In genomic region chr11:32625677-32626076, GRCm38 (mm10) we compare ENCODE assay signal across 9 mouse cellular contexts. TPM values are rescaled to one million over a fixed set of nuclear protein-coding genes. Genes with fewer than 3 reads are reported as not detected.
A peak's percentile ranks its signal among the peaks of the same experiment; 100 is the strongest.
DNase-seq lines count a peak whose midpoint lies in the region; ATAC-seq lines count a peak whose summit lies in the region.
"Had no signal": no experiment of that assay in that cellular context is flagged by ENCODE, and none has a peak within 500 bp of the region (broad histone marks: within the 10 kb centered on the region; RNA-seq: fewer than 3 reads in every experiment).

No protein-coding gene starts in this region.

- WGBS in intestine, embryonic 16.5 days = 61% methylated on average over 1 of the region's 1 CpGs
- WGBS in intestine, embryonic 15.5 days = 50% methylated on average over 1 of the region's 1 CpGs
- 44% methylated on average over 1 of the region's 1 CpGs for WGBS in liver, embryonic 12.5 days (ENCODE audit: insufficient replicate concordance)

- no peak overlapping the region for H3K9ac ChIP-seq in intestine, embryonic 16.5 days (ENCODE audit: low read depth, low read length)
- no peak overlapping the region for H3K9ac ChIP-seq in intestine, embryonic 15.5 days
- H3K9ac ChIP-seq in liver, embryonic 12.5 days = no peak overlapping the region
- H3K9ac ChIP-seq: hindbrain, embryonic 15.5 days had no signal

- H3K9me3 ChIP-seq in intestine, embryonic 16.5 days (ENCODE audit: control insufficient read depth, low read length) = no peaks in the 10 kb centered on the region
- H3K9me3 ChIP-seq in intestine, embryonic 15.5 days = no peaks in the 10 kb centered on the region
- no peaks in the 10 kb centered on the region for H3K9me3 ChIP-seq in liver, embryonic 12.5 days (replicated peaks)
- H3K9me3 ChIP-seq: hindbrain, embryonic 15.5 days had no signal

- H3K4me1 ChIP-seq in intestine, embryonic 16.5 days (ENCODE audit: control insufficient read depth, insufficient read depth, low read length) = no peaks in the 10 kb centered on the region
- H3K4me1 ChIP-seq in intestine, embryonic 15.5 days (replicated peaks) = 0 out of 2 replicates have a peak, but pooled peaks cover 2% of the 10 kb centered on the region
- H3K4me1 ChIP-seq in liver, embryonic 12.5 days = no peaks in the 10 kb centered on the region

- H3K36me3 ChIP-seq in intestine, embryonic 16.5 days (ENCODE audit: control insufficient read depth, insufficient read depth, low read length) = no peaks in the 10 kb centered on the region
- H3K36me3 ChIP-seq in intestine, embryonic 15.5 days = no peaks in the 10 kb centered on the region
- peaks cover 11% of the 10 kb centered on the region for H3K36me3 ChIP-seq in liver, embryonic 12.5 days
- H3K36me3 ChIP-seq: hindbrain, embryonic 15.5 days had no signal

- peak; percentile 86 for DNase-seq in NIH3T3 (ENCODE audit: low read depth)
- DNase-seq in cerebellum, postnatal 36 days = peak; percentile 69 to 74
- DNase-seq in heart, postnatal 36 days = peak; percentile 68
- peak; percentile 57 to 65 for DNase-seq in right cerebral cortex, adult 2 months (ENCODE audit: low spot score in 2 of 2)

- ATAC-seq in intestine, embryonic 16.5 days = peak; percentile 50; the same call in 1 of the 2 replicates
- ATAC-seq in intestine, embryonic 15.5 days = no peak
- ATAC-seq in liver, embryonic 12.5 days = peak; percentile 66; the same call in 1 of the 2 replicates
- no peak for ATAC-seq in erythroblast, adult 5-6 weeks (replicated peaks; ENCODE audit: low FRiP score, poor library complexity, severe bottlenecking)

- no peak overlapping the region for H3K27ac ChIP-seq in intestine, embryonic 16.5 days (ENCODE audit: low read length)
- no peak overlapping the region for H3K27ac ChIP-seq in intestine, embryonic 15.5 days
- H3K27ac ChIP-seq in liver, embryonic 12.5 days = no peak overlapping the region
- H3K27ac ChIP-seq: hindbrain, embryonic 15.5 days had no signal

- H3K27me3 ChIP-seq in intestine, embryonic 16.5 days (replicated peaks; ENCODE audit: control insufficient read depth, insufficient read depth, low read length) = no peaks in the 10 kb centered on the region
- H3K27me3 ChIP-seq in intestine, embryonic 15.5 days (replicated peaks) = no peaks in the 10 kb centered on the region
- no peaks in the 10 kb centered on the region for H3K27me3 ChIP-seq in liver, embryonic 12.5 days (replicated peaks)
- H3K27me3 ChIP-seq: hindbrain, embryonic 15.5 days had no signal

- intact Hi-C loops in heart, postnatal 36 days (cut with DNase I) = loop anchor here (1.0 to 10.0 kb wide), 5 partner anchors 67 to 521 kb away; partner anchors contain the start of gene Fgf18

- H3K4me3 ChIP-seq in intestine, embryonic 16.5 days (ENCODE audit: low read length) = no peak overlapping the region
- H3K4me3 ChIP-seq in intestine, embryonic 15.5 days (replicated peaks) = no peak overlapping the region
- H3K4me3 ChIP-seq in liver, embryonic 12.5 days = no peak overlapping the region
- H3K4me3 ChIP-seq: hindbrain, embryonic 15.5 days had no signal

- no peak overlapping the region for H3K4me2 ChIP-seq in intestine, embryonic 16.5 days (ENCODE audit: low read depth, low read length)
- no peak overlapping the region for H3K4me2 ChIP-seq in intestine, embryonic 15.5 days (replicated peaks)
- H3K4me2 ChIP-seq in liver, embryonic 12.5 days = no peak overlapping the region
- H3K4me2 ChIP-seq: hindbrain, embryonic 15.5 days had no signal

RNA-seq across cellular contexts. Expression of gene Fbxw11, which starts 16.8 kb away (rescaled TPM):
- polyA plus RNA-seq in intestine, embryonic 16.5 days (2015; fragmentation: Nextera tagmentation; extraction: Ambion mirVana) = 59.0 and 59.6 TPM in 2 replicates
- 59.8 and 65.7 TPM in 2 replicates for polyA plus RNA-seq in intestine, embryonic 15.5 days (2015; fragmentation: Nextera tagmentation; extraction: Ambion mirVana)
- total RNA-seq in heart, postnatal 36 days (2021) = 10 to 100 TPM; 49.5 to 51.3 TPM
- 34.5 and 36.0 TPM in 2 replicates for polyA plus RNA-seq in liver, embryonic 12.5 days (2016; fragmentation: Nextera tagmentation; extraction: Ambion mirVana)
- total RNA-seq in erythroblast, adult 5-6 weeks (2015; ENCODE audit: low replicate concordance) = 11.7 and 17.1 TPM in 2 replicates
- 10.7 and 12.9 TPM in 2 replicates for total RNA-seq in erythroblast, adult 5-6 weeks (2017; ENCODE audit: low replicate concordance)

Comparison
In these comparisons a context has a peak if more than half of its experiments do, and no peak if none do; other contexts are left out.
1. ATAC-seq: peak in intestine, embryonic 16.5 days (single experiment) and liver, embryonic 12.5 days (single experiment); none in intestine, embryonic 15.5 days (single experiment) and erythroblast, adult 5-6 weeks (single experiment).
2. Peak in every context shown above with its lines, with median percentiles within 50 percentile points of each other: DNase-seq.